Mouse (Mus musculus): ENCODE measurements at regions not wholly inside any gene's neighbourhood (a gene's known extent, or its start where the extent isn't known, plus 50 kb on each side); places are given as distances from the start of the nearest gene placed in this dataset.

GRCm38 (mm10) chr1:35663006-35663405 is 405.2 kb upstream of the Hs6st1 start:
- no peaks in the 10 kb centered on the region for H3K79me2 ChIP-seq (ENCODE audit: control insufficient read depth, insufficient read depth)
- H3ac ChIP-seq (ENCODE audit: control insufficient read depth, insufficient read length, low read depth) = no peak overlapping the region
- TF ChIP-seq USF1 (IDR thresholded peaks at IDR 0.05; ENCODE audit: low read depth) (no peak), CTCF (IDR thresholded peaks at IDR 0.05; ENCODE audit: control insufficient read depth, insufficient read depth, insufficient read length) (no peak), MYOG (IDR thresholded peaks at IDR 0.05; ENCODE audit: control insufficient read depth, extremely low read depth, insufficient read length) (no peak), FOSL1 (IDR thresholded peaks at IDR 0.05; ENCODE audit: insufficient read depth, low read length, poor library complexity, severe bottlenecking) (no peak), CEBPB (IDR thresholded peaks at IDR 0.05; ENCODE audit: low read depth) (no peak), MYOD1 (IDR thresholded peaks at IDR 0.05; ENCODE audit: control insufficient read depth, insufficient read length, low read depth) (no peak), MAX (IDR thresholded peaks at IDR 0.05) (no peak)

GRCm38 (mm10) chr1:35673524-35673923 is 394.7 kb upstream of the Hs6st1 start:
- no peaks in the 10 kb centered on the region for H3K79me3 ChIP-seq (ENCODE audit: low read depth)
- no peaks in the 10 kb centered on the region for H3K36me3 ChIP-seq (ENCODE audit: control insufficient read depth, insufficient read depth)
- no peak overlapping the region for H3K4me3 ChIP-seq (ENCODE audit: insufficient read depth, poor library complexity, severe bottlenecking)
- no peaks in the 10 kb centered on the region for H3K79me2 ChIP-seq (ENCODE audit: control insufficient read depth, insufficient read depth)
- TF ChIP-seq USF1 (IDR thresholded peaks at IDR 0.05; ENCODE audit: low read depth) (no peak), FOSL1 (IDR thresholded peaks at IDR 0.05; ENCODE audit: insufficient read depth, low read length, poor library complexity, severe bottlenecking) (no peak), CEBPB (IDR thresholded peaks at IDR 0.05; ENCODE audit: low read depth) (no peak), CTCF (IDR thresholded peaks at IDR 0.05; ENCODE audit: control insufficient read depth, insufficient read depth, insufficient read length) (no peak), MYOD1 (IDR thresholded peaks at IDR 0.05; ENCODE audit: control insufficient read depth, insufficient read length, low read depth) (no peak), MAX (IDR thresholded peaks at IDR 0.05) (no peak), MYOG (IDR thresholded peaks at IDR 0.05; ENCODE audit: control insufficient read depth, extremely low read depth, insufficient read length) (no peak)
- H3ac ChIP-seq (ENCODE audit: control insufficient read depth, insufficient read length, low read depth) = no peak overlapping the region
- H3K27me3 ChIP-seq (ENCODE audit: control insufficient read depth, insufficient read depth, insufficient read length) = no peaks in the 10 kb centered on the region

More at GRCm38 (mm10) chr1:35663006-35663405, 405.2 kb upstream of the Hs6st1 start:
- Histone ChIP-seq H3K79me3 (ENCODE audit: low read depth) (no peaks in the 10 kb centered on the region), H3K4me3 (ENCODE audit: insufficient read depth, poor library complexity, severe bottlenecking) (no peak overlapping the region), H3K36me3 (ENCODE audit: control insufficient read depth, insufficient read depth) (no peaks in the 10 kb centered on the region), H3K27me3 (ENCODE audit: control insufficient read depth, insufficient read depth, insufficient read length) (no peaks in the 10 kb centered on the region)

GRCm38 (mm10) chr1:35673992-35674391 is 394.2 kb upstream of the Hs6st1 start:
- Histone ChIP-seq H3K4me3 (ENCODE audit: insufficient read depth, poor library complexity, severe bottlenecking) (no peak overlapping the region), H3K27me3 (ENCODE audit: control insufficient read depth, insufficient read depth, insufficient read length) (no peaks in the 10 kb centered on the region), H3K36me3 (ENCODE audit: control insufficient read depth, insufficient read depth) (no peaks in the 10 kb centered on the region), H3K79me2 (ENCODE audit: control insufficient read depth, insufficient read depth) (no peaks in the 10 kb centered on the region), H3ac (ENCODE audit: control insufficient read depth, insufficient read length, low read depth) (no peak overlapping the region), H3K79me3 (ENCODE audit: low read depth) (no peaks in the 10 kb centered on the region)
- no peak for TF ChIP-seq MYOG (IDR thresholded peaks at IDR 0.05; ENCODE audit: control insufficient read depth, extremely low read depth, insufficient read length)
- TF ChIP-seq MYOD1 (IDR thresholded peaks at IDR 0.05; ENCODE audit: control insufficient read depth, insufficient read length, low read depth) = no peak
- no peak for TF ChIP-seq MAX (IDR thresholded peaks at IDR 0.05)
- no peak for TF ChIP-seq FOSL1 (IDR thresholded peaks at IDR 0.05; ENCODE audit: insufficient read depth, low read length, poor library complexity, severe bottlenecking)
- no peak for TF ChIP-seq CTCF (IDR thresholded peaks at IDR 0.05; ENCODE audit: control insufficient read depth, insufficient read depth, insufficient read length)
- no peak for TF ChIP-seq CEBPB (IDR thresholded peaks at IDR 0.05; ENCODE audit: low read depth)
- TF ChIP-seq USF1 (IDR thresholded peaks at IDR 0.05; ENCODE audit: low read depth) = no peak

GRCm38 (mm10) chr1:35682511-35682949 is 385.7 kb upstream of the Hs6st1 start:
- H3K79me3 ChIP-seq (ENCODE audit: low read depth) = no peaks in the 10 kb centered on the region
- no peaks in the 10 kb centered on the region for H3K79me2 ChIP-seq (ENCODE audit: control insufficient read depth, insufficient read depth)
- TF ChIP-seq MYOD1 (IDR thresholded peaks at IDR 0.05; ENCODE audit: control insufficient read depth, insufficient read length, low read depth) (no peak), MAX (IDR thresholded peaks at IDR 0.05) (no peak), FOSL1 (IDR thresholded peaks at IDR 0.05; ENCODE audit: insufficient read depth, low read length, poor library complexity, severe bottlenecking) (no peak), CEBPB (IDR thresholded peaks at IDR 0.05; ENCODE audit: low read depth) (no peak), CTCF (IDR thresholded peaks at IDR 0.05; ENCODE audit: control insufficient read depth, insufficient read depth, insufficient read length) (no peak), USF1 (IDR thresholded peaks at IDR 0.05; ENCODE audit: low read depth) (no peak), MYOG (IDR thresholded peaks at IDR 0.05; ENCODE audit: control insufficient read depth, extremely low read depth, insufficient read length) (no peak)
- H3K27me3 ChIP-seq (ENCODE audit: control insufficient read depth, insufficient read depth, insufficient read length) = peaks cover 24% of the 10 kb centered on the region
- H3K4me3 ChIP-seq (ENCODE audit: insufficient read depth, poor library complexity, severe bottlenecking) = no peak overlapping the region
- no peaks in the 10 kb centered on the region for H3K36me3 ChIP-seq (ENCODE audit: control insufficient read depth, insufficient read depth)
- H3ac ChIP-seq (ENCODE audit: control insufficient read depth, insufficient read length, low read depth) = no peak overlapping the region

GRCm38 (mm10) chr1:35685651-35686050 is 382.5 kb upstream of the Hs6st1 start:
- Histone ChIP-seq H3K36me3 (ENCODE audit: control insufficient read depth, insufficient read depth) (no peaks in the 10 kb centered on the region), H3K4me3 (ENCODE audit: insufficient read depth, poor library complexity, severe bottlenecking) (no peak overlapping the region), H3ac (ENCODE audit: control insufficient read depth, insufficient read length, low read depth) (no peak overlapping the region), H3K79me3 (ENCODE audit: low read depth) (no peaks in the 10 kb centered on the region), H3K79me2 (ENCODE audit: control insufficient read depth, insufficient read depth) (no peaks in the 10 kb centered on the region), H3K27me3 (ENCODE audit: control insufficient read depth, insufficient read depth, insufficient read length) (peaks cover 24% of the 10 kb centered on the region)
- TF ChIP-seq MYOD1 (IDR thresholded peaks at IDR 0.05; ENCODE audit: control insufficient read depth, insufficient read length, low read depth) (no peak), FOSL1 (IDR thresholded peaks at IDR 0.05; ENCODE audit: insufficient read depth, low read length, poor library complexity, severe bottlenecking) (no peak), CEBPB (IDR thresholded peaks at IDR 0.05; ENCODE audit: low read depth) (no peak), USF1 (IDR thresholded peaks at IDR 0.05; ENCODE audit: low read depth) (no peak), MYOG (IDR thresholded peaks at IDR 0.05; ENCODE audit: control insufficient read depth, extremely low read depth, insufficient read length) (no peak)

- Histone ChIP-seq H3K36me3 (ENCODE audit: control insufficient read depth, insufficient read depth) (no peaks in the 10 kb centered on the region), H3K27me3 (ENCODE audit: control insufficient read depth, insufficient read depth, insufficient read length) (no peaks in the 10 kb centered on the region), H3ac (ENCODE audit: control insufficient read depth, insufficient read length, low read depth) (no peak overlapping the region), H3K79me2 (ENCODE audit: control insufficient read depth, insufficient read depth) (no peaks in the 10 kb centered on the region), H3K4me3 (ENCODE audit: insufficient read depth, poor library complexity, severe bottlenecking) (no peak overlapping the region), H3K79me3 (ENCODE audit: low read depth) (no peaks in the 10 kb centered on the region)
- no peak for TF ChIP-seq MYOG (IDR thresholded peaks at IDR 0.05; ENCODE audit: control insufficient read depth, extremely low read depth, insufficient read length)
- no peak for TF ChIP-seq MAX (IDR thresholded peaks at IDR 0.05)
- TF ChIP-seq CEBPB (IDR thresholded peaks at IDR 0.05; ENCODE audit: low read depth) = no peak
- TF ChIP-seq MYOD1 (IDR thresholded peaks at IDR 0.05; ENCODE audit: control insufficient read depth, insufficient read length, low read depth) = no peak
- TF ChIP-seq CTCF (IDR thresholded peaks at IDR 0.05; ENCODE audit: control insufficient read depth, insufficient read depth, insufficient read length) = no peak
These were observed 373.9 kb upstream of the Hs6st1 start for GRCm38 (mm10) chr1:35694349-35694748.

All from C2C12 (cell line).